Mouse (Mus musculus) forebrain, postnatal 0 days (tissue): ENCODE measurements around the gene Parp4. TPM values are rescaled to one million over a fixed set of nuclear protein-coding genes. Genes with fewer than 3 reads are reported as not detected.
A peak's percentile ranks its signal among the peaks of the same experiment; 100 is the strongest.

Experiments used
- ATAC-seq: fragments of 200-750 bp; cut with Nextera tagmentation; 2 replicates; pipeline ENCODE4 v1.8.0; 2017; ENCODE audit warnings: mild to moderate bottlenecking, moderate library complexity
- DNase-seq: peaks from one replicate; pipeline ENCODE4 v3.0.0-alpha.2; 2015
- H3K27ac ChIP-seq: fragments of 300-500 bp; sonication (generic); 2 replicates; pipeline ENCODE4 v1.5.1; 2014; ENCODE audit warnings: low read depth, mild to moderate bottlenecking, antibody characterized with exemption, low read length, moderate library complexity, mixed read lengths
- H3K27me3 ChIP-seq: fragments of 300-500 bp; sonication (generic); 2 replicates; pipeline ENCODE4 v1.6.1; 2014; ENCODE audit warnings: mild to moderate bottlenecking, low read length, mixed read lengths; ENCODE audit not compliant: insufficient read depth
- H3K36me3 ChIP-seq: fragments of 300-500 bp; sonication (generic); 2 replicates; pipeline ENCODE4 v1.6.1; 2014; ENCODE audit warnings: mild to moderate bottlenecking, moderate library complexity; ENCODE audit not compliant: insufficient read depth
- H3K4me1 ChIP-seq: fragments of 300-500 bp; sonication (generic); 2 replicates; pipeline ENCODE4 v1.6.1; 2014; ENCODE audit warnings: antibody characterized with exemption; ENCODE audit not compliant: insufficient read depth
- H3K4me2 ChIP-seq: fragments of 300-500 bp; sonication (generic); 2 replicates; pipeline ENCODE4 v1.6.1; 2014; ENCODE audit warnings: low read depth, mild to moderate bottlenecking, moderate library complexity
- H3K4me3 ChIP-seq: fragments of 300-500 bp; sonication (generic); 2 replicates; pipeline ENCODE4 v1.5.1; 2014; ENCODE audit warnings: low read depth, low read length, mixed read lengths
- H3K9ac ChIP-seq: fragments of 300-500 bp; sonication (generic); 2 replicates; pipeline ENCODE4 v1.6.1; 2014; ENCODE audit warnings: mild to moderate bottlenecking
- H3K9me3 ChIP-seq: fragments of 300-500 bp; sonication (generic); 2 replicates; pipeline ENCODE4 v1.6.1; 2016; ENCODE audit warnings: low read length
- CTCF ChIP-seq: sonication (generic); IDR thresholded peaks from 2 replicates; pipeline ENCODE4 v1.5.1; 2016; ENCODE audit warnings: antibody characterized with exemption, control low read depth, low read depth
- WGBS: fragments of 180-500 bp; shearing (Covaris S2); extraction: QIAGEN DNeasy Blood & Tissue Kit; methylation state at CpG from one replicate; pipeline ENCODE4 v1.1.7; 2014; 5-methylcytosine and 5-hydroxymethylcytosine counted together
- polyA plus RNA-seq: library from polyadenylated mRNA; unstranded; fragments of >200 nt; fragmentation: Nextera tagmentation; extraction: Ambion mirVana; gene quantifications from 2 replicates; pipeline ENCODE4 v1.2.1, GENCODE M21; 2015
- total RNA-seq: library from RNA; depleted of rRNA; stranded (reverse); fragments of >200 nt; gene quantifications from 2 replicates; pipeline ENCODE4 v1.2.3, GENCODE M21; 2014

Gene Parp4
- total and polyA plus RNA-seq, 2 experiments from 2014 or later, result 0.80 to 1.3 TPM

DNA sequence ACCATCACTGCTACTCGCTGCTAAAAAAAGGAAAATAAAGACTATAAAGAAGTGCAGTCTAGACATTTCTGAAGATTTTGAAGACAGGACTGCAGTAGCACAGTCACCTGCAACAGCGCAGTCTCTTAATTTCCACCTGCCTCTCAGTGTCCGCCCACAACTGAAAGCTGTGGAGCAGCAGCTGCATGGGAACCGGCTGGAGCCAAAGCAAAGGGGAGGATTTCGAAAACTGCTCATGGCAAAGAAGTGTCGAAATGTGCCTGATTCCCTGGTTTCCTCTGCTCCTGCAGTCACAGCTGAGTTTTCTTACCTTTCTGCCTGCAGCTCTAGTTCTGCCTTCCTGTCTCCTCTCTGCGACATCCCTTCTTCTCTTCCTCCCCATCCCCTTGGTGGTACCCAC lies 71.8 kb downstream of the Parp4 start:
- 59% methylated on average over 7 of the region's 7 CpGs for WGBS
- H3K4me2 ChIP-seq, result no peak overlapping the region
- no peak for TF ChIP-seq CTCF
- no peaks in the 10 kb centered on the region for H3K27me3 ChIP-seq
- ATAC-seq (no peak; the same call in 1 of the 2 replicates), DNase-seq (no peak)
- H3K9ac ChIP-seq, result no peak overlapping the region
- H3K4me1 ChIP-seq, result no peaks in the 10 kb centered on the region
- no peaks in the 10 kb centered on the region for H3K36me3 ChIP-seq
- H3K9me3 ChIP-seq, result no peaks in the 10 kb centered on the region
- H3K27ac ChIP-seq, result no peak overlapping the region
- no peak overlapping the region for H3K4me3 ChIP-seq

DNA sequence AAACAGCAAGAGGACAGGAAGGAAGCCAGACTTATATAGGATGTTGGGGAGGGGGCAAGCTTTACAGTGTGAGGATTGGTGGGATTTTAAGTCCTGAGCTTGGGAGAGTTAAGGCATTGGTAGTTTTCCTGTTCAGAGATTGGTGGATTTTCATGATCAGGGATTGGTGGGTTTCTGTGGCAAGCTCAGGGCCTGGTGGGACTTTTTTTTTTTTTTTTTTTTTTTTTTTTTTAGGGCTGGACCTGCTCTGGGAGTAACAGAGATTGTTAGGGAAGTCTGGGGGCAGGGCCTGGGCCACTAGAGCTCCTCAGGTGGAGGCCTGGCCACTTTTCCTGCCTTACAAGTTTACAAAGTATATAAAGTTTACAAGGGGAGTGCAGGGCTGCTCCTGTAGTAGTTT lies 74.0 kb downstream of the Parp4 start:
- ATAC-seq (no peak), DNase-seq (no peak)
- Histone ChIP-seq H3K36me3 (no peaks in the 10 kb centered on the region), H3K4me1 (no peaks in the 10 kb centered on the region), H3K4me2 (no peak overlapping the region), H3K4me3 (no peak overlapping the region), H3K9ac (no peak overlapping the region), H3K27ac (no peak overlapping the region), H3K9me3 (0 out of 2 replicates have a peak, but pooled peaks cover 3% of the 10 kb centered on the region), H3K27me3 (no peaks in the 10 kb centered on the region)
- no peak for TF ChIP-seq CTCF

DNA sequence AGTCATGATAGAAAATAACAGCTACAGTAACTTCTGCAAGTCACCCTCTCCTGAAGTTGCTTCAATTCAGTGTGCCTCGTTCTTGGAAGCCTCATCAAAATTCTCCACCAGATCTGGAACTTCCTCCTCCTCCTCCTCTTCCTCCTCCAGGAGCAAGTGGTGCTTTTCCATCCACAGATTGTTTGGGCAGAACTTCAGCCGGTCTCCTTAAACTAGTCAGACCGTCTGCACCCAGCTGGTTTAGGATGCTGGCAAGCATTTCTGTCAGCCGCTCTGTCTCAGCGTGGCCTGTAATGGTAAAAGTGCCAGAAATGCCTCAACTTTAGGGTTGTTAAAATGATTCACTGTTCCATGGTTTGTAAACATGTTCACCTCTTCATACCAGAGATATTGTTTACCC lies 90.2 kb downstream of the Parp4 start:
- no peaks in the 10 kb centered on the region for H3K9me3 ChIP-seq
- H3K36me3 ChIP-seq, result no peaks in the 10 kb centered on the region
- H3K4me3 ChIP-seq, result no peak overlapping the region
- DNase-seq (no peak), ATAC-seq (no peak)
- WGBS, result 63% methylated on average over 5 of the region's 5 CpGs
- H3K27me3 ChIP-seq, result no peaks in the 10 kb centered on the region
- no peak overlapping the region for H3K27ac ChIP-seq
- TF ChIP-seq CTCF, result no peak
- H3K4me1 ChIP-seq, result peaks cover 16% of the 10 kb centered on the region
- no peak overlapping the region for H3K4me2 ChIP-seq
- no peak overlapping the region for H3K9ac ChIP-seq

DNA sequence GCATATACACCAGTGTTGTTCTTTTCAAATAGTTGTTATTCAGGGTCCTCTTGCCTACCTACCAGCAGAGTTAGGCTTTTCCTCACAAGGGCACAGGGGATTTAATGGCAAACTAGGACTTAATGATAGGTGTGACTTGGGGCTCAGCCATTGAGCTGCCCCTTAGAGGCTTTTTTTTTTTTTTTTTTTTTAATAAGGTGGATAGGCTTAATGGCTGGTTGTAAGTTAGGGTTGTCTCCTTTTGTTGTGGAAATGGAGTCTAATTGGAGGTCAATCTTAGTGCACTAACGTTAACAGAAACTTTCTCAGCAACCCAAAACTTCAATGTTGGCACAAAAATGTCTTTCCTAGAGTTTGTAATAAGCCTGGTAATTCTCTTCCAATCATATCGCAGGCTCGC lies 91.5 kb downstream of the Parp4 start:
- no peaks in the 10 kb centered on the region for H3K36me3 ChIP-seq
- peaks cover 16% of the 10 kb centered on the region for H3K4me1 ChIP-seq
- no peaks in the 10 kb centered on the region for H3K9me3 ChIP-seq
- ATAC-seq (no peak), DNase-seq (no peak)
- peak overlapping the region; percentile 58 for H3K4me2 ChIP-seq
- H3K27me3 ChIP-seq, result no peaks in the 10 kb centered on the region
- WGBS, result 81% methylated on average over 3 of the region's 3 CpGs
- no peak overlapping the region for H3K27ac ChIP-seq
- H3K4me3 ChIP-seq, result no peak overlapping the region
- H3K9ac ChIP-seq, result no peak overlapping the region
- TF ChIP-seq CTCF, result no peak

DNA sequence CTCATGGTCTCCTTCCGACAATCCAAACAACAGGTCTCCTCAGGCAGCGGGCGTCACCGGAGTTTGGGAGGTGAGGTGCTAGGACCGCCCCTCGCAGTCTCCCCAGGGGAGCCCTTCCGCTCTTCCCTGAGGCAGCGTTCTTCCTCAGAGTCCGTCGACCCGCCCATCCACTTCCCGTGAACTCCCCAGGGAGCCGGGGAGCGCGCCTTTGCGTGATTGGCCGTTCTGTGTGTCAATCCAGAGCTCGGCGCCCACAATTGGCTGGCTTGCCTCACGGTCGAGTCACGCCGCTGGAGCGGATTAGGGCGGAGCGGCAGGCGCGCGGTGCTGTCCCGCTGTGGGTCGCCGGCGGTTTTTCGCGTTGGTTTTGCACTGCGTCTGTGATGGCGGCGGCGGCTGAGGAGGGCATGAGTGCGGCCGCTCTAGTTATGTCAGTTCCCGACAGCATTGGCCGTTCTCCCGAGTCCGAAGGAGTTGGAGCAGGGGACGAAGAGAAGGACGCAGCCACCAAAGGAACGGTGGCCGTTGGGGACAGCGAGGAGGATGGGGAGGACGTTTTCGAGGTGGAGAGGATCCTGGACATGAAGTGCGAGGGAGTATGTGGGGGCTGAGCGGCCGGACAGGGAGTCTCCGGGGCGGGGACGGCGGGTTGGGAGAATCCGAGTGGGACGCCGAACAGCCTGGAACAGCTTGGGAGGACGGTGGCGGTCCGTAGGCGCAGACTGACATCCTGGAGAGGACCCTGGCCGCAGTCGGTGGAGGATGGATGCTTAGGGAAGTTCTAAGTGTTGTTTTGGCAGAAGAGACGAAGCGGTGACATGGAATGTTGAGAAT lies 92.8 kb downstream of the Parp4 start, which contains the start of gene Mphosph8:
TSS of gene Mphosph8 (plus strand) at position 280 of the 834 bp plus-strand sequence.
- Histone ChIP-seq H3K27ac (peak within 1 kb of the TSS; percentile 75), H3K9ac (peak within 1 kb of the TSS; percentile 74), H3K27me3 (no peaks in the 10 kb centered on the region), H3K4me1 (peaks cover 16% of the 10 kb centered on the region), H3K4me3 (peak within 1 kb of the TSS; percentile 49), H3K4me2 (peak within 1 kb of the TSS; percentile 75), H3K36me3 (0 out of 2 replicates have a peak, but pooled peaks cover 5% of the 10 kb centered on the region), H3K9me3 (no peaks in the 10 kb centered on the region)
- 1% methylated on average over 70 of the region's 70 CpGs for WGBS
- ATAC-seq, result peak; percentile 99
- peak; percentile 99 for DNase-seq
- no peak for TF ChIP-seq CTCF

DNA sequence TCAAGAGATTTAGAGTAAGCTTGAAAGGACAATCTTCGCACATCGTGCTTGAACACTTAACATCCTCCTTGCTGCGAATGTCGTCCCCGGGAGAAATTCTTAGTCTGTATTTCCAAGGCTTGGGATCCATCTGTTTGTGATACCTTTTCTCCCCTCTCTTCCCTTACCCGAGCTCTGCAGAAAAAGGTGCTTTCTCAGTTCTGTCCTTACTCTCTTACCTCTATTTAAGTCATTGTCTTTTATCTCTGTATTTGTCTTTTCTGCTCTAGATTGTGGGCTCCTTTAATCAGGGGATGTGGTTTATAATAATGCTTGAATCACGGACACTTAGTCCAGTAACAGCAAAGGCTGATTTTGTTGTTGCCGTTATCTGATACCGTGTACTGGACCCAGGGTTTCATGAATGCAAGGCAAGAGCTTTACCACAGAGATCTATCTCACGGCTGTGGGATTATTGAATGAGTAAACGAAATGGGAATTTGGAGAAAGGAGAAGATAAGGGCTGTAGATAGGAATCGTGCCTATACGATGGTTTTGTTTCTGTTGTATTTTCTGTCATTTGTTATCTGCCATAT lies 93.7 kb downstream of the Parp4 start:
- no peak for DNase-seq
- TF ChIP-seq CTCF, result no peak
- 0 out of 2 replicates have a peak overlapping the region, but pooled peaks have one; percentile 75 for H3K27ac ChIP-seq

DNA sequence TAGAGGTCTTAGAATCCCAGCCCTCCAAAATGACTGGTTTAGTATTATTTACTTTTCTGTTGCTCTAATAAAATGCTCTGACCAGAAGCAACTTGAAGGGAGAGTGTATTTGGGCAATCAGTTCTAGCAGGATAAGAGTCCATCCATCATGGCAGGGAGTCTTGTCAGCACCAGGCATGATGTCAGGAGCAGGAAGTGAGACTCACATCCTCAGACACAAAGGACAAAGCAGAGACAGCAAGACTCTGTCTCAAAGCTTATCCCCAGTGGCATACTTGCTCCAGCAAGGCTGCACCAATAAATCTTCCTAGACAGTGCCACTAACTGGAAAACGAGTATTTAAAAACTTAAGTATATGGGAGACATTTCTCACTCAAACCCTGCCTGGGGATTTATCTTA lies 110.0 kb downstream of the Parp4 start:
- Histone ChIP-seq H3K9me3 (no peaks in the 10 kb centered on the region), H3K36me3 (peaks cover 63% of the 10 kb centered on the region), H3K4me1 (no peaks in the 10 kb centered on the region), H3K27ac (no peak overlapping the region), H3K27me3 (no peaks in the 10 kb centered on the region), H3K9ac (no peak overlapping the region), H3K4me2 (no peak overlapping the region), H3K4me3 (no peak overlapping the region)
- 89% methylated on average over 1 of the region's 1 CpGs for WGBS
- ATAC-seq, result no peak
- no peak for TF ChIP-seq CTCF
- no peak for DNase-seq

More for the DNA sequence above, 93.7 kb downstream of the Parp4 start:
- H3K27me3 ChIP-seq, result no peaks in the 10 kb centered on the region
- peaks cover 16% of the 10 kb centered on the region for H3K4me1 ChIP-seq
- H3K4me2 ChIP-seq, result peak overlapping the region; percentile 75
- no peak for ATAC-seq
- 6% methylated on average over 13 of the region's 13 CpGs for WGBS
- no peaks in the 10 kb centered on the region for H3K9me3 ChIP-seq
- peak overlapping the region; percentile 49 for H3K4me3 ChIP-seq
- peak overlapping the region; percentile 51 for H3K9ac ChIP-seq
- H3K36me3 ChIP-seq, result 0 out of 2 replicates have a peak, but pooled peaks cover 8% of the 10 kb centered on the region
